Mouse (Mus musculus) heart, embryonic 16.5 days (tissue): Measurements from ENCODE around the gene Spata5. TPM values are rescaled to one million over a fixed set of nuclear protein-coding genes. Genes with fewer than 3 reads are reported as not detected.
"Not testable (repeated sequence)": the region's sequence is repeated elsewhere in the genome, so short reads cannot be mapped to it uniquely, and the experiment has no call there.

Experiments used
- ATAC-seq: fragments of 200-750 bp; cut with Nextera tagmentation; replicated peaks from 2 replicates; pipeline ENCODE4 v1.8.0; 2017; ENCODE audit warnings: moderate number of reproducible peaks; ENCODE audit not compliant: insufficient read depth, low FRiP score; ENCODE audit errors: extremely low read depth
- H3K27ac ChIP-seq: fragments of 300-500 bp; sonication (generic); 2 replicates; pipeline ENCODE4 v1.5.1; 2014; ENCODE audit warnings: mild to moderate bottlenecking, low read length, control low read depth, moderate library complexity
- H3K27me3 ChIP-seq: fragments of 300-500 bp; sonication (generic); 2 replicates; pipeline ENCODE4 v1.6.1; 2014; ENCODE audit warnings: low read length, mixed read lengths; ENCODE audit not compliant: control insufficient read depth, insufficient read depth
- H3K36me3 ChIP-seq: fragments of 300-500 bp; sonication (generic); 2 replicates; pipeline ENCODE4 v1.6.1; 2014; ENCODE audit not compliant: control insufficient read depth, insufficient read depth
- H3K4me1 ChIP-seq: fragments of 300-500 bp; sonication (generic); 2 replicates; pipeline ENCODE4 v1.6.1; 2014; ENCODE audit warnings: low read length, mixed read lengths; ENCODE audit not compliant: control insufficient read depth, insufficient read depth
- H3K4me2 ChIP-seq: fragments of 300-500 bp; sonication (generic); 2 replicates; pipeline ENCODE4 v1.6.1; 2014; ENCODE audit warnings: low read depth, mild to moderate bottlenecking, control low read depth, low read length
- H3K4me3 ChIP-seq: fragments of 300-500 bp; sonication (generic); 2 replicates; pipeline ENCODE4 v1.5.1; 2014; ENCODE audit warnings: mild to moderate bottlenecking, control low read depth, low read length
- H3K9ac ChIP-seq: fragments of 300-500 bp; sonication (generic); 2 replicates; pipeline ENCODE4 v1.6.1; 2014; ENCODE audit warnings: low read length, control low read depth
- H3K9me3 ChIP-seq: fragments of 300-500 bp; sonication (generic); replicated peaks from 2 replicates; pipeline ENCODE4 v1.6.1; 2016; ENCODE audit warnings: low read length; ENCODE audit not compliant: control insufficient read depth
- WGBS: fragments of 180-500 bp; shearing (Covaris S2); extraction: QIAGEN DNeasy Blood & Tissue Kit; methylation state at CpG from one replicate; pipeline ENCODE4 v1.1.7; 2014; 5-methylcytosine and 5-hydroxymethylcytosine counted together
- polyA plus RNA-seq: library from polyadenylated mRNA; unstranded; fragments of >200 nt; fragmentation: Nextera tagmentation; extraction: Ambion mirVana; gene quantifications from 2 replicates; pipeline ENCODE4 v1.2.1, GENCODE M21; 2015

The Spata5 gene
- polyA plus RNA-seq, 1 experiment from 2014 or later: 20.8 TPM

DNA sequence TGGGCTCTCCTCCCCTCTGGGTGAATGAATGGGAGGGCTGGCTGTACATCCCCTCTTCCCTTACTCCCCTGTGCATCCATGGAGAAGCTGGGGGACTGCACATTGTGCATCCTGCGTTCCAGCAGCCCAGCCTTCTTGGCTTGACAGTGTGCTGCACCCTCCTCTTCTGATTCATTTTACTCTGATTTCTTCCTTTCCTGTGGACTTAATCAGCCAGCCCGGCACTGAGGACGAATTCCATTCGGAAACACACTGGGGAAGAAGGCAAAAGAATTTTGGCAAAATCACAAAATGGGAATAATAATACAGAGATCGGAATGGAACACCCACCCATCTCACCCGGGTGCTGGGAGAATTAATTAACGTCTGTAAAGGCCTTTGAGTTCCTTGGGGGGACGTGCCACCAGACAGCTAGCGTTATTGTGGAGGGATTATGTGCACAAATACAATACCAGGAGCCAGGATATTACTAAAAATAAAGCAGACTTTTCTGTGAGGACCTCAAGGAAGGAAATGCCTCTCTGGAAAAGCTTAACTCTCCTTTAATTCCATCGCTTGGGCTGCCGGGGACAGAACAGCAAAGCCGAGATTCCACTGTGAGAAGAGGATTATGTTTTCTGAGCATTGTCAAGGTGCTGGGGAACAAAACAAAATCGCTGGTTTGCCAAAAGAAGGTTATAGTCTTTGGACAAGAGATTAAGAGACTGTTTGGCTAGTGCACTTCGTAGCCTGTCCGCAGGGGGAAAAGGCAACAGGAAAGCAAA lies 166.5 kb downstream of the Spata5 start:
- Histone ChIP-seq H3K27me3 (no peaks in the 10 kb centered on the region), H3K9me3 (no peaks in the 10 kb centered on the region), H3K4me2 (peak overlapping the region; percentile 55), H3K36me3 (no peaks in the 10 kb centered on the region), H3K9ac (peak overlapping the region; percentile 52), H3K4me3 (peak overlapping the region; percentile 21), H3K27ac (peak overlapping the region; percentile 78), H3K4me1 (peaks cover 6% of the 10 kb centered on the region; the same call in 1 of the 2 replicates)
- WGBS: 23% methylated on average over 15 of the region's 15 CpGs
- ATAC-seq: peak; percentile 65

- no peak for ATAC-seq
- H3K4me2 ChIP-seq: peak overlapping the region; percentile 55
- 39% methylated on average over 16 of the region's 16 CpGs for WGBS
These were observed 167.3 kb downstream of the Spata5 start for GRCm38 (mm10) chr3:37586731-37587578.

DNA sequence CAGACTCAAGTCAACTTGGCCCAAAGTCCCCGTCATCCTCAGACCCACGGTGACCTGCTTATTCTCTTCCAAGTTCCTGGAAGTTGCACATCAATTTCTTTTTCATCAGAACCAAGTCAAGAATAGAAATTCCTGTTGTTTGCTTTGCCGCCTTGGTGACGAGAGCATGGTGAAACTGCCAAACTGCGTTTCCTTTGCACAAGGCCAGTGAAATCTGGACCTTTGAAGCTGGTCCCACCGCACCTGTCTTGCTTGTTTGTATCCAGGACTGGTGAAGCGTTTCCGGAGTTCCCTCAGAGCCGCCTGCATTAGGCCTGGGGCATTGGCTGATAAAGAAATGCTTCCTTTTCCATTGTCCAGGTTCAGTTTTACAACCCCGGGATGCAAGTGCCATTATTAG lies 176.0 kb downstream of the Spata5 start:
- no peaks in the 10 kb centered on the region for H3K27me3 ChIP-seq
- no peak overlapping the region for H3K4me3 ChIP-seq
- H3K4me1 ChIP-seq: peaks cover 4% of the 10 kb centered on the region; the same call in 1 of the 2 replicates
- 65% methylated on average over 10 of the region's 10 CpGs for WGBS
- no peak overlapping the region for H3K4me2 ChIP-seq
- H3K27ac ChIP-seq: no peak overlapping the region
- H3K9ac ChIP-seq: no peak overlapping the region
- H3K9me3 ChIP-seq: no peaks in the 10 kb centered on the region
- ATAC-seq: no peak
- no peaks in the 10 kb centered on the region for H3K36me3 ChIP-seq

More at GRCm38 (mm10) chr3:37586731-37587578, 167.3 kb downstream of the Spata5 start:
- no peaks in the 10 kb centered on the region for H3K36me3 ChIP-seq
- peak overlapping the region; percentile 78 for H3K27ac ChIP-seq
- no peaks in the 10 kb centered on the region for H3K27me3 ChIP-seq
- H3K4me3 ChIP-seq: peak overlapping the region; percentile 21
- peaks cover 6% of the 10 kb centered on the region; the same call in 1 of the 2 replicates for H3K4me1 ChIP-seq
- H3K9me3 ChIP-seq: no peaks in the 10 kb centered on the region
- peak overlapping the region; percentile 52 for H3K9ac ChIP-seq

- no peak overlapping the region for H3K9ac ChIP-seq
- H3K27me3 ChIP-seq: no peaks in the 10 kb centered on the region
- no peaks in the 10 kb centered on the region for H3K36me3 ChIP-seq
- ATAC-seq: no peak
- H3K27ac ChIP-seq: no peak overlapping the region
- no peak overlapping the region for H3K4me2 ChIP-seq
- WGBS: 60% methylated on average over 6 of the region's 6 CpGs
- no peak overlapping the region for H3K4me3 ChIP-seq
- no peaks in the 10 kb centered on the region for H3K9me3 ChIP-seq
- peaks cover 4% of the 10 kb centered on the region; the same call in 1 of the 2 replicates for H3K4me1 ChIP-seq
These were observed 176.8 kb downstream of the Spata5 start for GRCm38 (mm10) chr3:37596519-37596918.

DNA sequence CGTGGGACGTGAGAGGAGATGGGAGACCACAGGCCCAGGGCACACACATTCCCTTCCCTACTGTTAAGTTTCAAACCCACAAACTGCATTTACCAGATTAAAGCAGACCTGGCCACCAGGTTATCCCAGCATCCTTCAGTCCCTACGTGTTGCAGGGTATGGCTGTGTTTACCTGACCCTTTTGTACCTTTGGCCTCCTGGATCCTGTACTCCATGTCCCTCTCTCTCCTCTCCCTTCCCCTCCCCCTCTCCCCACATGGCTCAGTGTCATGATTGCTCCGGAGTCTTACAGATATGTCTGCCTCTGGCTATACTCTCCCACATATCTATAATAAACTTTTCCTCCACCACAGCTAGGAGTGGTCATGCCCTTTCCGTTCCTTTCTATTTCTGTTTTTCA lies 177.5 kb downstream of the Spata5 start:
- no peaks in the 10 kb centered on the region for H3K9me3 ChIP-seq
- H3K9ac ChIP-seq: no peak overlapping the region
- WGBS: 47% methylated on average over 5 of the region's 5 CpGs
- H3K4me1 ChIP-seq: peaks cover 4% of the 10 kb centered on the region; the same call in 1 of the 2 replicates
- ATAC-seq: no peak
- H3K4me3 ChIP-seq: no peak overlapping the region
- no peaks in the 10 kb centered on the region for H3K36me3 ChIP-seq
- no peak overlapping the region for H3K4me2 ChIP-seq
- no peak overlapping the region for H3K27ac ChIP-seq
- H3K27me3 ChIP-seq: no peaks in the 10 kb centered on the region

- not testable (repeated sequence) for H3K9me3 ChIP-seq, H3K27ac ChIP-seq, H3K36me3 ChIP-seq, ATAC-seq, H3K4me3 ChIP-seq, H3K4me1 ChIP-seq, H3K9ac ChIP-seq, H3K27me3 ChIP-seq, H3K4me2 ChIP-seq
- WGBS: 88% methylated on average over 14 of the region's 14 CpGs
These were observed 179.9 kb downstream of the Spata5 start for GRCm38 (mm10) chr3:37599641-37600040.

DNA sequence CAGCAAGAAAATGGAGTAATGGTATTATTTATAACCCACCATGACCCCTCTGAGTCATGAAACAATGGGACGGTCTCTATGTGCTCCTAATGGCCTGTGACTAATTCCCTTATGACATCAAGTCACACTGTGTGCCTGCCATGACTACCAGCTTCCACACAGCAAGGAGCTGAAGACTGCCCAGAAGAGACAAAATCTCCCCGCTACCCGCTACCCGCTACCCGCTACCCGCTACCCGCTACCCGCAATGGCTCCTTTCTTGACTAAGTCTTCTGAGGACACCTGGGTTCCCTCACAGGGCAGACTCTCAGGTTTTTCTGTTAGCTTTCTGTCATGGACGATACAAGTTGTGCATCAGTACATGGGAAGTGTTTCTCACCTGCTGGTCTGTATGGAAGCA lies 182.7 kb downstream of the Spata5 start:
- H3K4me3 ChIP-seq: no peak overlapping the region
- no peaks in the 10 kb centered on the region for H3K36me3 ChIP-seq
- no peak overlapping the region for H3K9ac ChIP-seq
- no peaks in the 10 kb centered on the region for H3K9me3 ChIP-seq
- no peaks in the 10 kb centered on the region for H3K27me3 ChIP-seq
- no peak for ATAC-seq
- H3K4me2 ChIP-seq: no peak overlapping the region
- no peak overlapping the region for H3K27ac ChIP-seq
- no peaks in the 10 kb centered on the region for H3K4me1 ChIP-seq
- WGBS: 93% methylated on average over 9 of the region's 9 CpGs

DNA sequence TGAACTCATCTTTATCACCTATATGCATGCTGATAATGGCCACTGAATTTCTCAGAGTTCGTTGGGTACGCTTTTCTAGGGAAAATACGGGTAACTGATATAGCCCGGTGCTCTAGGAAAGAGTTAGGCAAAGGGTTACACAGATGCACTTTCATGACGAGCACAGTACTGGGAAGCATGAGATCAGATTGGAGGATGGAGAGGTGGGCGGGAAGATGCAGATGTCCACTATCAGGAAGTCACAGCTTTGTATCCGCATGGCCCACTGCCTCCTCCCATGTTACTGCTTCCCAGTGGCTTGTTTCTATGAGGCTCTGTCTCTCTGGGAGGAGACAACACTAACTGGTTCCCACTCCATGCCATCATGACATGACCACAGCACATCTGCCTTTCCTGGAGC lies 183.2 kb downstream of the Spata5 start:
- no peak overlapping the region for H3K4me3 ChIP-seq
- WGBS: 76% methylated on average over 7 of the region's 7 CpGs
- H3K36me3 ChIP-seq: no peaks in the 10 kb centered on the region
- no peak for ATAC-seq
- no peaks in the 10 kb centered on the region for H3K4me1 ChIP-seq
- H3K27ac ChIP-seq: no peak overlapping the region
- no peak overlapping the region for H3K9ac ChIP-seq
- no peaks in the 10 kb centered on the region for H3K27me3 ChIP-seq
- no peak overlapping the region for H3K4me2 ChIP-seq
- H3K9me3 ChIP-seq: no peaks in the 10 kb centered on the region

DNA sequence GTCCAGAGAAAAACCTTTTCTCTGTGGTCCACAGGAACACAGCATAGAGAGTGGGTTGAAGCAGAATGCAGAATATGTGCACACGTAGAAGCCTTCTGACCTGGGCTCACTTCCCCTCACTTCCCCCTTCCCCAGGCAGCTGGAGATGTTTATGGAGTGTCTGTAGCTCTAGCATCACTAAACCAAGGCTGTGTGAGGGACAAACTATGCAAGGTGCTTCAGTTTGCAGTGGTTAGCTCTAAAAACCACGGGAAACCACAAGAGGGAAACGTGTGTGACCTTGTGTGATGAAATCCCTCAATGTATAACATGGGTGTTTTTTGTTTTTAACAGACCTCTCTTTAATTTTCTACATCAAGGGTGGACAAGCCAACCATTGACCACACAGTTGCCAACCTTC lies 183.8 kb downstream of the Spata5 start:
- no peak for ATAC-seq
- H3K4me2 ChIP-seq: no peak overlapping the region
- no peaks in the 10 kb centered on the region for H3K27me3 ChIP-seq
- no peak overlapping the region for H3K4me3 ChIP-seq
- H3K4me1 ChIP-seq: no peaks in the 10 kb centered on the region
- H3K36me3 ChIP-seq: no peaks in the 10 kb centered on the region
- WGBS: 70% methylated on average over 3 of the region's 3 CpGs
- H3K27ac ChIP-seq: no peak overlapping the region
- no peaks in the 10 kb centered on the region for H3K9me3 ChIP-seq
- no peak overlapping the region for H3K9ac ChIP-seq
